Mouse (Mus musculus) layer of hippocampus, postnatal 36 days (tissue): ENCODE measurements around the gene Gm3164. TPM values are rescaled to one million over a fixed set of nuclear protein-coding genes. Genes with fewer than 3 reads are reported as not detected.
"Not testable (repeated sequence)": the region's sequence is repeated elsewhere in the genome, so short reads cannot be mapped to it uniquely, and the experiment has no call there.

Source experiments
- DNase-seq, 2 experiments: peaks; one replicate each; pipeline ENCODE4 v3.0.0; 2022
- total RNA-seq, 2 experiments: library from RNA; stranded (reverse); gene quantifications; 2 replicates each; pipeline ENCODE4 v1.2.3; 2021

Gm3164 gene
- total RNA-seq = under 1 TPM; 0.25 to 0.63 TPM

- DNase-seq = not testable (repeated sequence)
These were observed at the start of gene Gm3164 for GRCm38 (mm10) chr14:4414965-4415835. Gene Gm3164, plus strand, starts transcription at chr14:4415448.

GRCm38 (mm10) chr14:4368991-4369390, 46.3 kb upstream of the Gm3164 start:
- DNase-seq = not testable (repeated sequence)

GRCm38 (mm10) chr14:4369691-4370090, 45.6 kb upstream of the Gm3164 start:
- not testable (repeated sequence) for DNase-seq

GRCm38 (mm10) chr14:4377871-4378270, 37.4 kb upstream of the Gm3164 start:
- DNase-seq = not testable (repeated sequence)

GRCm38 (mm10) chr14:4385606-4386005, 29.6 kb upstream of the Gm3164 start:
- not testable (repeated sequence) for DNase-seq

GRCm38 (mm10) chr14:4392841-4393530, 22.3 kb upstream of the Gm3164 start:
- DNase-seq = not testable (repeated sequence)

GRCm38 (mm10) chr14:4397226-4397625, 18.0 kb upstream of the Gm3164 start, which contains the start of gene Gm3159:
Gene Gm3159, plus strand, starts transcription at chr14:4397526.
- not testable (repeated sequence) for DNase-seq

- DNase-seq = not testable (repeated sequence)
These were observed 16.6 kb upstream of the Gm3164 start for GRCm38 (mm10) chr14:4398624-4399023.

- not testable (repeated sequence) for DNase-seq
These were observed 15.0 kb upstream of the Gm3164 start for GRCm38 (mm10) chr14:4400115-4400789.

GRCm38 (mm10) chr14:4401245-4401644, 14.0 kb upstream of the Gm3164 start:
- DNase-seq = not testable (repeated sequence)

GRCm38 (mm10) chr14:4403840-4404239, 11.4 kb upstream of the Gm3164 start:
- not testable (repeated sequence) for DNase-seq

GRCm38 (mm10) chr14:4409939-4410338, 5.3 kb upstream of the Gm3164 start:
- DNase-seq = not testable (repeated sequence)

GRCm38 (mm10) chr14:4430692-4431091, 15.4 kb downstream of the Gm3164 start, which contains the start of gene Gm3173:
Gene Gm3173, plus strand, starts transcription at chr14:4430992.
- not testable (repeated sequence) for DNase-seq

- DNase-seq = not testable (repeated sequence)
These were observed 66.2 kb downstream of the Gm3164 start, which contains the start of gene Gm3182 for GRCm38 (mm10) chr14:4481445-4481844. Gene Gm3182, plus strand, starts transcription at chr14:4481745.

Other genes with a start within 250 kb of the Gm3164 start
- 1 to 10 TPM in 1 of 2 experiments, under 1 TPM in 1; 0.58 to 1.3 TPM for gene Gm2974, start 232.9 kb upstream of the Gm3164 start, total RNA-seq
- not detected for gene Gm3138, start 165.8 kb upstream of the Gm3164 start, total RNA-seq
- gene Gm3149, start 98.2 kb upstream of the Gm3164 start, total RNA-seq = under 1 TPM in 1 of 2 experiments, not detected in 1; 0.61 TPM
- gene 2610042L04Rik, start 80.7 kb upstream of the Gm3164 start, total RNA-seq = under 1 TPM; 0.82 to 0.91 TPM
- gene Gm3159, start 17.9 kb upstream of the Gm3164 start, total RNA-seq = not detected
- gene Gm3173, start 15.5 kb downstream of the Gm3164 start, total RNA-seq = not detected
- gene Gm3182, start 66.3 kb downstream of the Gm3164 start, total RNA-seq = not detected
- gene Gm3047, start 140.0 kb downstream of the Gm3164 start, total RNA-seq = not detected
- under 1 TPM in 1 of 2 experiments, not detected in 1; 0.50 TPM for gene Gm8159, start 216.9 kb downstream of the Gm3164 start, total RNA-seq
- gene Gm3239, start 248.7 kb downstream of the Gm3164 start, total RNA-seq = not detected